Mouse (Mus musculus): ENCODE results near the gene Nmbr. TPM values are rescaled to one million over a fixed set of nuclear protein-coding genes. Genes with fewer than 3 reads are reported as not detected.

Gene Nmbr
- total RNA-seq, 2 experiments from 2014 or later = 2.9 to 4.2 TPM

Other genes starting within 250 kb of the Nmbr start
- under 1 TPM; 0.77 to 0.91 TPM for gene Adgrg6, start 159.9 kb upstream of the Nmbr start, total RNA-seq (2021)
- gene Vta1, start within 50 bp of the Nmbr start, total RNA-seq (2021) = 10 to 100 TPM; 66.0 to 74.5 TPM
- gene Gje1, start 12.6 kb downstream of the Nmbr start, total RNA-seq (2021) = not detected